Mouse (Mus musculus) left cerebral cortex, adult 2 months (tissue): Measurements from ENCODE around the gene Klhdc7b. TPM values are rescaled to one million over a fixed set of nuclear protein-coding genes. Genes with fewer than 3 reads are reported as not detected.

Source experiments
- DNase-seq, 2 experiments: peaks; one replicate each; pipeline ENCODE4 v3.0.0; 2021 to 2022; ENCODE audit warnings: low spot score in 2 of 2, mixed read lengths in 1 of 2; ENCODE audit errors: extremely low spot score in 1 of 2
- H3K27ac ChIP-seq: fragments of 200-600 bp; 2 replicates; pipeline ENCODE4 v1.8.1; 2022
- H3K4me3 ChIP-seq: fragments of 200-600 bp; 2 replicates; pipeline ENCODE4 v1.8.1; 2022
- CTCF ChIP-seq: fragments of 200-600 bp; IDR thresholded peaks from 2 replicates; pipeline ENCODE4 v1.8.1; 2022; ENCODE audit warnings: antibody characterized with exemption, mild to moderate bottlenecking, moderate library complexity
- intact Hi-C: fragments of 180-260 bp; cut with DNase I; formaldehyde crosslinking; loops from one replicate; pipeline ENCODE4 v1.15.1; 2025
- long read RNA-seq, 2 experiments: library from polyadenylated mRNA; stranded (forward); transcript quantifications; one replicate each; pipeline ENCODE4 v2.0.0; 2021; ENCODE audit warnings: borderline mapping rate in 2 of 2
- total RNA-seq, 2 experiments: library from RNA; stranded (reverse); gene quantifications; 2 replicates each; pipeline ENCODE4 v1.2.3; 2021

Gene Klhdc7b
- total RNA-seq: under 1 TPM; 0.35 to 0.72 TPM
- long read RNA-seq, experiment 1, partial matches to known transcripts: 0 of 1 reads
- long read RNA-seq, experiment 1, other reads (novel, unspliced or antisense): 1 of 1 reads
- long read RNA-seq, experiment 2: 0 reads

DNA sequence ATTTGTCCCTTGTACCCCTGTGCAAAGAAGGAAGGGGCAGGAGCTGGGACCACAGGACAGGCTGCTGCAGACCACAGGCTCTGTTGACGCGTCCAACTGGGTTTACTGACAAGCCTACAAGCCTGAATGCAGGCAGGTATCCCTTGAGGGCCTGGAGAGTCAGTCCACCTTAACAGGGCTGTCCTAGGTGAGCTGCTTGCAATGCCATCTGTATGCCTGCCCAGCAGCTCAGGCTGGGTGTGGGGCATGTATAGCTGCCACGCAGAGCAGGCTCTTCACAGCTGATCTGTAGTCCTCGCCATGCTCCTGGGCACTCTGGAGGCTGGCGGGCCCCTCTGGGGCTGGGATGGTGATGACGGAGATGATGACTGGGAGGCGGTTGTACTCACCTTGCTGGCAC lies at the start of gene Klhdc7b:
Klhdc7b (plus strand) TSS at position 301 of the 400 bp plus-strand sequence.
- H3K27ac ChIP-seq: no peak within 1 kb of the TSS
- intact Hi-C loops: no loop called here
- no peak for DNase-seq
- no peak for TF ChIP-seq CTCF
- H3K4me3 ChIP-seq: no peak within 1 kb of the TSS

- no peak for TF ChIP-seq CTCF
- Histone ChIP-seq H3K27ac (no peak overlapping the region), H3K4me3 (no peak overlapping the region)
- intact Hi-C loops: no loop called here
- no peak for DNase-seq
These were observed 48.3 kb upstream of the Klhdc7b start for GRCm38 (mm10) chr15:89336422-89336821.

- intact Hi-C loops: no loop called here
- TF ChIP-seq CTCF: no peak
- Histone ChIP-seq H3K27ac (no peak overlapping the region), H3K4me3 (no peak overlapping the region)
- no peak for DNase-seq
These were observed 45.0 kb upstream of the Klhdc7b start for GRCm38 (mm10) chr15:89339696-89340095.

DNA sequence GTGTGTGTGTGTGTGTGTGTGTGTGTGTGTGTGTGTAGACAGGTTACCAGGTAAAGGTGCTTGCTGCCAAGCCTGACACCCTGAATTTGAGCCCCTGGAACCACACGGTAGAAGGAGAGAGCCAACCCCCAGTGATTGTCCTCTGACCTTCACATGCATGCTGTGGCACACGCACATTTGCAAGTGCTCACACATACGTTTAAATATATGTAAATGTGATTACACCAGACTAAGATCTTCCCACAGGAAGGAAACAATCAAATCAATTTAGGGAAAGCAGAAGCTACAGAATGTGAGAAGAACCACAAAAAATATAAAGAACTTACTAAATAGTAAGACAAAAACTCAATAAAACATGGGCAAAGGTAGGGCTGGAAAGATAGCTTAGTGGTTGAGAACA lies 44.6 kb upstream of the Klhdc7b start:
- intact Hi-C loops: no loop called here
- DNase-seq: no peak
- no peak for TF ChIP-seq CTCF
- H3K4me3 ChIP-seq: no peak overlapping the region
- no peak overlapping the region for H3K27ac ChIP-seq

DNA sequence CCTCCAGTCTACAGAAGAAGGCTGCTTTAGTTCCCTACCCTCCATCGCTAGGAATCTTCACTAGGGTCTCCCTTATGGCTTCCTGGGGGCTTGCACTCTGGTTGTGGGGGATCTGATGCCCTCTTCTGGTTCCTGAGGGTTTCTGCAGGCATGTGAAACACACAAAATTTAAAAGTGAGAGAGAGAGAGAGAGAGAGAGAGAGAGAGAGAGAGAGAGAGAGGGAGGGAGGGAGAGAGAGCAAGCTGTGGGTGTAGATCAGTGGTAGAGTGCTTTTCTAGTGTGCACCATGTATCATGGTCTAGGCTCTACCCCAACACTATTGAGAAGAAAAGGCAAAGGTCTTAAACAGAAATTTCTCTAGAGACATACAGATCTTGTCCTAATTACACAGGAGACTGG lies 43.0 kb upstream of the Klhdc7b start:
- Histone ChIP-seq H3K27ac (no peak overlapping the region), H3K4me3 (no peak overlapping the region)
- intact Hi-C loops: no loop called here
- no peak for DNase-seq
- no peak; the same call in 1 of the 2 replicates for TF ChIP-seq CTCF

DNA sequence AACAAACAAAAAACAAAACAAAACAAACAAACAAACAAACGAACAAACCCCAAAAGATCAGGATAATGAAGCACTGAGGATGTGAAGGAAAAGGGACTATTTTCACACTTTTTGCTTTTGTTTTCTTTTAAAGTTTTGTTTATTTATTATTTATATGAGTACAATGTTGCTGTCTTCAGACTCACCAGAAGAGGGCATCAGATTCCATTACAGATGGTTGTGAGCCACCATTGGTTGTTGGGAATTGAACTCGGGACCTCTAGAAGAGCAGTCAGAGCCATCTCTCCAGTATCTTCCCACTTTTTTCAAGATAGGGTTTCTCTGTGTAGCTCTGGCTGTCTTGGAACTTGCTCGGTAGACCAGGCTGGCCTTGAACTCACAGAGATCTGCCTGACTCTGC lies 41.4 kb upstream of the Klhdc7b start:
- peak; percentile 41 for TF ChIP-seq CTCF
- intact Hi-C loops: no loop called here

GRCm38 (mm10) chr15:89350447-89350846 lies 34.3 kb upstream of the Klhdc7b start:
- intact Hi-C loops: no loop called here
- no peak overlapping the region for H3K4me3 ChIP-seq
- no peak for DNase-seq
- no peak overlapping the region for H3K27ac ChIP-seq
- TF ChIP-seq CTCF: no peak

More for the DNA sequence above, 41.4 kb upstream of the Klhdc7b start:
- Histone ChIP-seq H3K4me3 (no peak overlapping the region), H3K27ac (no peak overlapping the region)
- DNase-seq: no peak

- intact Hi-C loops: no loop called here
- Histone ChIP-seq H3K4me3 (no peak overlapping the region), H3K27ac (no peak overlapping the region)
- no peak for DNase-seq
- TF ChIP-seq CTCF: no peak
These were observed 33.4 kb upstream of the Klhdc7b start for GRCm38 (mm10) chr15:89351302-89351701.

- DNase-seq: no peak
- intact Hi-C loops: no loop called here
- H3K4me3 ChIP-seq: no peak overlapping the region
- TF ChIP-seq CTCF: no peak
- H3K27ac ChIP-seq: no peak overlapping the region
These were observed 32.7 kb upstream of the Klhdc7b start for GRCm38 (mm10) chr15:89352054-89352453.

DNA sequence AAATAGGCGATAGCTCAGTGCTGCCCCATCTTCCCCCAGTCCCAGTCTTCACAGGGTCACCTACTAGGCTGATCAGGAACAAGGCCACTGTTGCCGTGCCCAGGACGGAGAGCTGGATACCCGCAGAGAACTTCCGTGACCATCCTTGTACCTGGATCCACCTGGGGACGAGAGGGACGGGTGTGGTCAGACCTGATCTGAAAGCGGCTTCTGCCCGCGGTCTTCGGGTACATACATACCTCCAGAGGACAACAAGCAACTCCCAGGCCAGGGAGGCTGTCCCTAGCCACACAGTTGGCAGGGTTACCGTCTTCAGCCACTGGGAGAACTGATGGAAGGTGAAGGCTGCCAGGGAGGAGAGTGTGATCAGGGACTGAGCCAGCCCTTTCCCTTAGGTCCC lies 31.9 kb upstream of the Klhdc7b start:
- no peak for DNase-seq
- intact Hi-C loops: no loop called here
- no peak overlapping the region for H3K4me3 ChIP-seq
- no peak overlapping the region for H3K27ac ChIP-seq
- no peak for TF ChIP-seq CTCF

DNA sequence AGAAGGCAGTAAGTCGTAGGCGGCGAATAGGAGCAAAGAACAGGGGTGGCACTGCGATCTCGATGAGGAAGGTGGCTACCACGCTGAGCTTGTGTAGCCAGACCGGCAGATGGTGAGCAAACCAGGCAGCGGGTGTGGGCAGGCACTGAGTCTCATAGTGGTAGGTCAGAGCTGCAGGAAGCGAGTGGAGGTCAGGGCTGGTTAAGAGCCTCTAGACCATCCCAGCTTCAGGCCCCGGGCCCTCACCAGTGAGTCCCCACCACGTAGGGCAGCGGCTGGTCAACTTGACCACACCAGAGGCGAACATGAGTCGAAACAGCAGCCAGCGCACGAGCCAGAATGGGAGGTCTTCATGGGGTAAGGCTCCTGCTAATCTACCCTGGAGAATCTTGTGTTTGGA lies 30.9 kb upstream of the Klhdc7b start:
- no peak for TF ChIP-seq CTCF
- DNase-seq: no peak
- Histone ChIP-seq H3K27ac (no peak overlapping the region), H3K4me3 (no peak overlapping the region)
- intact Hi-C loops: loop anchor here (2.0 kb wide), 1 partner anchor 39 kb away; the partner anchor contains the start of gene Sbf1

DNA sequence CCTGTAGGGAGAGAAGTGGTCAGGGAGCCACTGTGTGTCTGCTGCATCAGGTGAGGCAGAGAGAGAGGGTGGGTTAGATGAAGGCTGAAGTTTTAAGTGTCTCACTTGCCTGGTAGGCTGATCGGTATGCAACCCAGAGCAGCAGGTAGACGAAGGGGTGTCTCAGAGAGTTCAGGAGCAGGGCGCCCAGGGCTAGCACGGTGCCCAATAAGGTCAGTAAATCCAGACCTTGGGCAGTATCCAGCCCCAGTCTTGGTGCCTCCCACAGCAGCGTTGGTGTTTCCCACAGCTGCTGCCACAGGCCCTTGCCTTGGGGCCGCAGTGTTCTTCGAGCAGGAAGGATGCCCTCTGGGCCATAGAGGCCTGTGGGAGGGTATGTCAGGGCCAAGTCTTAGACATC lies 30.3 kb upstream of the Klhdc7b start:
- TF ChIP-seq CTCF: no peak
- Histone ChIP-seq H3K27ac (no peak overlapping the region), H3K4me3 (peak overlapping the region; percentile 87)
- intact Hi-C loops: loop anchor here (2.0 kb wide), 1 partner anchor 40 kb away; the partner anchor contains the start of gene Sbf1
- DNase-seq: no peak
